Mouse (Mus musculus): Measurements from ENCODE around the gene Pik3c2g.

Pik3c2g gene

DNA sequence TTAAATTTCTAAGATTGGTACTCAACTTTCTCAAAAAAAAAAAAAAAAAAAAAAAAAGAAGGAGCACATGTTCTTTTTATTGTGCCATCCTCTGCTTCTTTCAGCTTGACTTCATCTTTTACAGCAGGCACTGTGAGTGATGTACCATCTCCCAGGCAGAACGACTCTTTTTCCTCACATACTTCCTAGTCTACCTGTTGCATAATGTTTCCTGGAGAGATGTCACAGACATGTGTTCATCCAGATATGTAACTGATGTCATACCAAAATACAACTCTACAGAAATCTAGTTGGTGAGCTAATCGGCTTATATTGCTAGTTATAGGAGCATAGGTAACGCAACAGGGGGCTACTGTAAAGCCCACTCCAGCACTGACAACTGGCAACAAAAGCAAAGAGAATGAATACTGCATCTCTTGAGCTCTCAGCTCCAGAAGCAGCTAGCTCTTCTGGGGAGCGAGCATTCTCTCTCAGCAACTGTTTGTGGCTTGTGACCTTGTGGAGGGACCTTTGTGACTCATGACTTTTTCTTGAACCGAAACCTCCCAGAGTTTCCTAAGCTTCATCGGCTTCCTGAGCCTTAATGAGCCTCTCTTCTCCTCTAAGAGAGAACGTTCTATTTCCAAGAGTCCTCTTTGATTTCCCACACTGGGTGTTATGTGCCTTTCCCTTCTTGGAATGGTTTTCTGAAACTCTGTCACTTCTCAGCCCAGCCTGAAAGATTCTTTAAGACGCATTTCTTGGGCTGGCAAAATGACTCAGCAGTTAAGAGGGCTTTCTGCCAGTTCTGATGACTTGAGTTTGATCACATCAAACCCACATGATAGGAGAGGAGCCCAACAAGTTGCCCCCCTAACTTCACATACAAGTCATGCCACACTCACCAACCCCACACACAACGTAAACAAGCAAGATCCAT, 148.9 kb downstream of the Pik3c2g start:
- DNase-seq, result no peak

DNA sequence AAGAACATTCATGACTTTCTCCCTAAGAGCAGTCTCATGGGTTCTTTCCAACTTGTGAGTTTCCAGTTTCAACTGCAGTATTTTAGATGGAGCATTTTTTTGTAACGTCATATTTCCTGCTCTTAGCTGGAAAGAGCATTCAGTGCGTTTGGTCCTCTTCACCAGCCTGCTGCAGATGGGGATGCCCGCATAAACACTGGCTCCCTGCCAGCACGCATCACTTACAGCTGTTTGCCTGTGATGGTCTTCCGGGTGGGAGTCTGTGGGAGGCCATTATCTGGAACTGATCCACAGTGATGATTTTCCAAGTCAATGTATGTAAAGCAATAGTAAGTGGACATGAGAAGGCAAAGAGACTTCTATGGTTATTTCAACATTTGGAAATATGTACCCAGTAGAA, 151.3 kb downstream of the Pik3c2g start:
- no peak for DNase-seq

DNA sequence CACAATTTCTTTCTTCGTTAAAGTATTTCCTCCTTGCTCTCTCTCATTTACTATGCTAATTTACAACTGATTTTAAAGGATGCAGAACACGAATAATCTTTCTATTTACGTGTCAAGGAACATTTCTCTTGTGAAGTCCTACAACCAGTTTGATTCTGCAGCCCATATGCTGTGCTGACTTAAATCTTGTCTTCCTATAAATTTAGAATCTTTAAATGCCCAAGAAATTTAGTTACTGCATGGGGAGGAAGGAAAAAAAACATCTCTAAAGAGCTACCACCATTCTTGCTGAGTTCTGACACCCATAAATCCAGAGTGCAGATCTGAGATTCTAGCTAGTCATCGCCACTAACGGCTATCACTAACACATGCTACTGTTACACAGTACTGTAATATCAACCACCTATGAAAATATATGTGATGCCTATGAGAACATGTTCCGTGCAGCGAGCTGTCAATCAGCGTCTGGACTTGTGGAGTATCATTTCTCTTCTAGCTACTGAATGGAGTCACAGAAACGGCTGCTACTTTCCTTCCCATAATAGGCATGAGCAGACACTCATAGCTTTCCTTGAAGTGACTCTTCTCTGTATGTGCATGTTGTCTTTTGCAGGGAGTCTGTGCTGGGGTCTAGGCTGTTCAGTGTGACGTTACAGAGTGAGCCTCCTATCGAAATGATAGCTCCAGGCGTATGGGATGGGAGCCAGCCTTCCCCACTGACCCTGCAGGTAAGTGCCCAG, 155.8 kb downstream of the Pik3c2g start:
- no peak for DNase-seq

DNA sequence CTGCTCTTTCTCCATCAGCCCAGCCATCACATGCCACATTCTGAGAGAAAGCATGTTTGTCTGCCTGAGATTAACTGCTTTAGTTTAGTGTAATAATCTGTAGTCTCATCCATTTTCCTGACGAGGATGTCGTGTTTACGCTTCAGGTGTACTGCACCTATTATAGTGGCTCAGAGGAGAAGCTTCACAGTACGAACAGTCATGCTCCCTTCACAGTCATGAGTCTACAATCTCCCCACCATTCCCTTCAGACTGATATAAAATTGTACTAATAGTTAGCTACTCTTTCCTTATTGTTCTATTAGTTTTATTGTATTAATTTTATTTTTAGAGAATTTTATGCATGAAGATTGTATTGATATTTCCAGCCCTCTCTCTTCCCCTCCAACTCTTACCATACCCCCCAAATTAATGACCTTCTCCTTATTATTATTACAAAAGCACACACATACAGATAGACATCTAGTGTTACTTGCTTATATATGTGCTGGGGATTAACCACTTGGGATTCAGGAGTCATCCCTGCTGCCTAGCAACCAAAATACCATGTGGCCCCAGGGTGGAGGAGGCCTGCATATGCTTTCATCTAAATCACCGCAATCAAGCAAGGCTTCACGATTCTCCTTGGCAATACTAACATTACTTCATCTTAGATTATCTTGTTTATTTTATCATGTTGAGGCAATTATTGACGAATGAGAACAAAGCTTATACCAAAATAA, 159.9 kb downstream of the Pik3c2g start:
- DNase-seq, result no peak

DNA sequence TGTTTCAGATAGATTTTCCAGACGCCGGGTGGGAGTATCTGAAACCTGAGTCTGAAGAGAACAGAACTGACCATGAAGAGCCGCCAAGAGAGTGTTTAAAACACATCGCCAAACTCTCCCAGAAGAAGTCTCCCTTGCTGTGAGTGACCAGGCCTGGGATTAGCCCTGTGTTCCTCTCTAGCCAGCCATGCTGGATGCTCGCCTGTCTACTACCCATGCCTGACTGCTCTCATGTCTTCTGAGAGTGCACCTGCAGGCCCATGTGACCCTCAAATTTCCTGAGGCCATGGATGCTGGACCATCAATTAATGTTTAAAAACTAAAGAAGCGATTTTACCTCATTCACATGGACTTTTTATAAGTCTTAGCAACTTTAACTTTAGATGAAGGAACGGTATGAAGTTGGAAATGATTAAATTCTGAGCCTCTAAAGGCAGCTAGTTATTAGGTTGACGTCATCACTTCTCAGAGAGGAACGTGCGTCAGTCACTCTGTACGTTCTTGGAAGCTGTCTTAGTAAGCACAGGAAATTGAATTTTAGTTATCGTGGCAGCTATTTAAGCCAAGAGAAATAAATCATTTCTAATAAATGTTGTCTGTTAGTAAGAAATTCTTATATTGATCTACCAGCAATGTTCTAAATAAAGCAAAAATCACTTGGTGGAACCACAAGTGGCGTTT, 161.2 kb downstream of the Pik3c2g start:
- no peak for DNase-seq

DNA sequence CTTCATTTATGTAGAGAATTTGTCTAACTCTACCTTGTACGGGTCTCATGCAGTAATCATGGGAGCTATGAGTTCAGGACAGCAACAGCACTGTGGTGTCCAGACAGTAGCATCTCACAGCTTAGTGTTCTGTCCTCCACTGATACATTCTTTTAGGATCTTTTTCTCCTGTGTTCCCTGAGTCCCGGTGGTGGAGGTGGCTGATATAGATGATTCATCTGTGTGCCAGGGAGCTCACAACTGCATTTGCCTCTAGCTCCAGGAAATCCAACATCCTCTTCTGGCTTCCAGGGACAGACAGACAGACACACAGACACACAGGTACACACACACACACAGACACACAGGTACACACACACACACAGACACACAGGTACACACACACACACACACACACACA, 163.6 kb downstream of the Pik3c2g start:
- no peak for DNase-seq

DNA sequence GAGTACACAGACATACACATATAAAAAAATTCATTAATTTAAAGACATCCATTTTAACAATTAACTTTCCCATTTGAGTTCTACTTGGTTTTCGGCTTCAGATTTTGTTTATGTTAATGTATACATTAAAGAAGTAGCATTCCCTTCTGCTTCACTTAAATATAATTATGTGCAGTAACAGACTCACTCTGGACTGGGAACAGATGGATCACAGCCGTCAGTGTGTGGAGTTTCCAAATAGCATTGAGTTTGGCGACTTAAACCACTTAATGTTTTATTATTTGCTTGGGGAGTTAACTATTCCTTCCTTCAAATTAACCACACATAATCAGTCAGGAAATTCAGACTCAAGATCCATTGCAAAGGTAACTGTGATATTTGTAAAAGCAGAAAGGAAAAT, 164.0 kb downstream of the Pik3c2g start:
- DNase-seq, result no peak

DNA sequence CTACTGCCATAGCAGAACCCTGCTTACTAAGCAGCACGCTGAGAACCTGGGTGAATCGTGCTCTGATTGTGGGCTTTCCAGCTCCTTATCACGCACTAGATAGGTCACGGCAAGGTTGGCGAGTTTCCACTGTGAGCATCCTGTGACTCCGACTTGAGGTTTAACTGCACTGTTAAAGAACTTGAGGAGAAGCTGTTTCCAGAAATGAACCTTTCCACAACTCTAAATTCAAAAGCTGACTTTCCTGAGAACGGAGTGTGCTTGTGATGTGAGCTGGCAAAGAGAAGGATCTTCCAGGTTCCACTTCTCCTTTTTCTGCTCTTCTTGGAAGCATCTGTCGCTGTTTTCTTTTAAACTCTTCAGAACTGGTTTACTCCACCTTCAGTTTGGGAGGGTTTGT, 170.9 kb downstream of the Pik3c2g start:
- no peak for DNase-seq

DNA sequence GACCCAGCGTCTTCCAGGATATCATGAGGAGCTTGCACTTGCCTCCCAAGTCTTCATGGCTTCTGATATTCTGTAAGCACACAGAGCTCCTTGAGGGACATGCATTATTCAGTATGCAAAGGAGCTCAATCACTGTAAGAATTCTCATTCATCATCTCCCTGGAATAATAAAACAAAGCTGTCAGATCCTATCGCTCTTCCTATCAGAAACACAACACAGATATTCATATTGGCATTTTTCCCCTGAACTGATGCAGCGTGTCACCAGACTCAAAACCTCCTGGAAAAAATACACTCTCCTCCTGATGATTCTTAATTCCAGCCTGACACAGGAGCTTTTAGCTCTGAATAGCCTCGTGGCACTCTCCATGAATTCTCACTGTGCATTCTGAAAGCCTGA, 174.0 kb downstream of the Pik3c2g start:
- DNase-seq, result no peak

DNA sequence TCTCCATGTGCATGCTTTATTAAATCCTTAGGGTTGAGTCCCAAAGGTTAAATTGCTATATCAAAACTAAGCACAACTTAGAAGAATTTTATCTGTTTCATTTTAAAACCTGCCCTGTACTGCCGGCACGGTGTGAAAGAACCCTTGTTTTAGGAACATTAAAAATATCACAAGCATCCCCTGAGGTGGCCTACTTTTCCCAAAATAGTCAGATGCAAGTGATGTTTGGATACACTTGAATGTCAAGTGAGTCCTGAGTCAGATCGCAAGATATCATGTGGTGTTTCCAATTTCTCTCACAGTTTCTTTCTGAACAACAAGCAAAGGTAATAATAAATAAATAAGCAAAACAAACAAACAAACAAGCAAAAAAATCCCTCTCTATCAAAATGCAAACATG, 177.4 kb downstream of the Pik3c2g start:
- DNase-seq, result no peak

DNA sequence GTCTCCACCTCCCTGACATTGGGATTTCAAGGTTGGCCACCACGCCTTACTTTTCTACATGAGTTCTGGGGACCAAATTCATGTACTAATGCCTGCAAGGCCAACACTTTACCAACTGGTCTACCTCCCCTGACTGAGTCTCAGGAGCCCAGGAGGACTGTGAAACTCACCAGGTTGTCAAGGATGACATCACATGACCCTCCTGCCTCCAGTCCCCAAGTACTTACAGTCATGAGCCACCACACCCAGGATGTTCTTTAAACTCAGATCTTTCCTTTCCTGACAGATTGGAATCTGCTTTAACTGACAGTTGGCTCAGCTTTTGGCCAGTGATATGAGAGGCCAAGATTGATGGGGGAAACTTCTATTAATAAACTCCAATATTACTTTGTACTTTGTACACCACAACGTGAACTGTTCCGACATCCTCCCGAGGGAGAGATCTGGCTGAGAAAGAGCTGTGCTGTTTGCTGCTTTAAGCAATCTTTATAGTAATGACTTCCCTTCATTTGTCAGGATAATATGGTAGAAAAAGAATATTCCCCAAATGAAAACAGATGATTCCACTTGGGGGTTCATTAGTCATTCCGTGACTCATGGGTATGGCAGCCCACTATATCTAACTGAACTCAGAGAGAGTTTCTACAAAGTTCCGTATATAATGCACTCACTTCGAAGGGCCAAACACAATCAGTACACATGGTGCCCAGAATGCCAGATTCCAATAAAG, 182.9 kb downstream of the Pik3c2g start:
- no peak for DNase-seq

DNA sequence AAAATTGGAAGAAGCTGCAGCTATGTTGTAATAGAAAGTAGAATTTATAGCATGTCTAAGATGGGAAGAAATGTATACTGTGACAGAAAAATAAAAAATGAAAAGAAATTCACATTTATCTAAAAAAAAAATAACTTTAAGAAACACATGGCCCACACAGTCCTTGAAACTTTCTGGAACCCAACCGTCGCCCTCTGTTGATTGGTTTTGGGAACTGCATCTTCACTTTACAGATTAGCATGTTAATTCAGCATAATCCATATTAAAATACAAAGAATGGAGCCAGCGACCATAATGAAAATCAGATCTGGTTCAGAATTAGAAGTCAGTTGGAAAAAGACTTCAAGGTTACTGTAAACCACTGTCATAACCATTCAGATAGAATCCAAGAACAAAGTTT, 183.5 kb downstream of the Pik3c2g start:
- no peak for DNase-seq

DNA sequence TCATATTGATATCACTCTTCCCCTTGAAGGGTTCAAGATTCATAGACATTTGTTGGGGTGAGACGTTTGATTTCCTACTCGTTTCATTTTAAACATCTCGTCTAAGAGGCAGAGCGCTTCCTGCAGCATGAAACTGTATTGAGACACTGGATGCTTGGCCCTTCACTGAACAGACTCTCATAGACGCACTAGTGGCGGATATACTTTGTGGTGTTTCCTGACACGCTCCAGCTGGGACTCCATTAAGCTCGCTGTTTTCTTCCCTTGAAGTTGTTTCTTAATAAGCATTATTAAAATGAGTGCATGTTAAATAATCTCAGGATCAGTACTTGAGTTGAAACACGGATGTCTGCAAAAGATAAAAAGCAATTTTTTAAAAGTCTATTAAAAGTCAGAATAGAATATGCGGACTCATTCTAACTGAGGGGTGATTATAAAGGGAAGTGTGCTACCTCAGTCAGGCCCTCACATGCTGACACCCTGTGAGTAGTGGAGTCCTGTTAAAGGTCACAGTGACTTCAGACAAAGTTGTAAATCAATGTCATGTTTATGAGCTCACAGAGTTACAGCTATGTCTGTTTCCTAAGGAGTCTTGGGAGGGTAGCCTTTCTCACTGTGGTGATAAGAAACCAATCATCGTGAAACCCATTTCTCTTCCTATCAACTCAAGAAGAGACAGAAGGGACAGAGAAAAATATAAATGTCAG, 190.7 kb downstream of the Pik3c2g start:
- no peak for DNase-seq

DNA sequence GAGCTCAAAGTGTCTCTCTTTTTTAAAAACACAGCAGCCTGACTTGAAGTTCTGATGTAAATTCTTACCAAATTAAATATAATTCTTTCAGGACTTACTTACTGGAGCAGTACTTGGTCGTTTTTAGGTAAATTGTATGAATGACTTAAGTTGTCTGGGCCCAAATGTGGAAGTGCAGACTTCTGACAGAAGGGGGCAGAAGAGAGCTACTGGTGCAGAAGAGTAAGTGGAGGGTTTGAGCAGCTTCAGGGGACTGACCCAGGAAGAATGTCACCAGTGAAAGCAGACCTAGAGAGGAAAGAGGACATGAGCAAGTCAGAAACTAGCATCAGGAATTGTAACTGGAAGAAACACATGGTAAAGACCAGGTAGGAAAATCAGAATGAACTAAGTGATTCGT, 193.0 kb downstream of the Pik3c2g start:
- peak in 1 of 2 experiments; percentile 36 for DNase-seq

DNA sequence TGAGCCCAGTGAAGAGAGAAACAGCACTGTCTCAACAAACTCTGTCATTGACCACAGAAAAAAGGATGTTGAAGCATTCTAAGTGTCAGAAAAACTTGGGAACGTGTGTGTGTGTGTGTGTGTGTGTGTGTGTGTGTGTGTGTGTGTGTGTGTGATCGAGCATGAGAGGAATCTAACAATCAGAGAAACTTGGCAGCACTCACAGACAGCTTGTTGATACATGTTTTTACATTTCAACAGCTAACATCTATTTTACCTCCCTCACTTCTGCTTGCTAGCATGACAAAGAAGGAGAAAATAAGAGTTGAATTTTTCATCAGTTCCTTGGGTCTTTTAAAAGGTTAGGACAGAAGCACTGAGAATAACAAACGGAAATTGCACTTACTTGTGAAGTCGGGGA, 202.5 kb downstream of the Pik3c2g start:
- DNase-seq, result no peak

DNA sequence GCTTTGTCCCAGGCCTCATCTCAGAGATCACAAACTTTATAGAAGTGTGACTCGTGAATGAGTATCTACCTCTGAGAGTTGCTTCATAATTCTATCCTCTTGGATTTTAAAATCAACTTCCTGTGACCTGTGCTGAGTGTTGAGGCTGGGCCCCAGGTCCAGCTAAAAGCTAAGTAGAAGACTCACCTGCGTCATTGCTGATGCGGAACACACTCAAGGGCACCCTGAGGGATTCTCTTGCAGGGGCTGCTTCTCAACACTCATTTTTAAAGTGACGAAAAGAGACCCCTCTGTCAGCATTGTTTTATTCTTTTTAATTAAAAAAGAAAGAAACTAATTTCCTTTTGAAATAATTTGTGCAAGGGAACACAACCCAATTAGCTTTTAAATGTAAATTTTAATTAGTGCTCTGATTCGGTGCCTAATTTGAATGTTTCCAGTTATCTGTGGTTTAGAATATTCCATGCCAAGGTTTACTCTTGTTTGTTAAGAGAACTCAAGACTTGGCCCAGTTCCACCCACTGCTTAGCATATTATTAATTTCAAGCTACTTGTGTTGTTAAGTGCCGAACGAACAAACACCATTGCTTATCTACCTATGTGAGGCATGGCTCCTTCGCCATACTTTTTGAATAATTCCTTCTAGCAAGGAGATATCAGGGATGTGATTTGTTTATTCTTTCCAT, 212.7 kb downstream of the Pik3c2g start:
- no peak for DNase-seq

DNA sequence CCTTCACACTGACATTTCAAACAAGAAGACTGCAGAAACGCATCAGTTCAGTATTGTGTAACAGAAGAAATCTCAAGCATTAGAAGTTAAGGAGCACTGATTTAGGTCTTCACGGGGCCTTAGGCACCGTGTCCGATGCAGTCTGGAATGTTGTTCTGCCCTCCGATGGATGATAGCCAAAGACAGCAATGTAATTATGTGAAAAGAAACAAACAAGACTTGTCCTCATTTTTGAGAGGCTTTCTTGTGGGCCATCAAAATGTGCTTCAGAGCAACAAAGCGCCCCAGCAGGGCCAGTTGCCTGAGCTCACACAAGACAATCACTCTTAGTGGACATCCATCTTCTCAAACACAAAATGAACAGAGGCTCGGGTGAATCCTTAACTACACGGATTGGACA, 234.9 kb downstream of the Pik3c2g start:
- peak in 1 of 2 experiments; percentile 12 for DNase-seq

DNA sequence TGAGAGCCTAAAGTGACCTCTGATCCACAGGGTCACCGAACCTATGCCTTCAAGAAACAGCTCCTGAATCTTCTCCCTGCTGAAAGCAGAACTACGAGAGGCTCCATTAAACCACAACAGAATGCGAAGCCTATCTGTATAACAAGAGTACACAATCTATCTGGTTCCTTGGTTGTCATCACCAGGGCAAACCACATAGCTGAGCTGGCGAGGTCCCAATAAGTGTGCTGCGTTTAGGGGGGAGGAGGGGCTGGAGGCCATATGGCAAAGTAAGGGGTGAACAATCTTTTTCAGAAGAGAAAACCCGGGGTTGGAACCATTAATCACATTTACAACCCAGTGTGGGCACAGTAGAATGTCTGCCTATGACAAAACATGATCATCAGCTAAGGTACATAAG, 251.2 kb downstream of the Pik3c2g start:
- no peak for DNase-seq

DNA sequence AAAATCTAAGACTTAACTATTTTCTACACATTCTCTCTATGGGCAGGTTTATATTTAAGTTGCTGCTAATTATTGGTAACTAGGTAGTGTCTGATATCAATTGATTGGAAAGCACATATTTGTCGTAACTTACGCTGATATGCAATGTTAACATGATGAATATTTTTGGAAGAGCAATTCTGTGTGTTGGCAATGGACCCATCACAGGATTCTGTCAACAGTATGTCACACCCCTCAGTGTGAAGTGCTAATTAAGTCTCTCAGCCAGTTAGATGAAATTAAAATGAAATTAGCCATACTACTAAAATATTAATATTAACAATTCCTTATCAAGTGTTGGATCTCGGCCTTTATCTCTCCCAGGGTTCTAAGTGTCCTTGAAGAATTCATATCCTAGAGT, 251.7 kb downstream of the Pik3c2g start:
- DNase-seq, result no peak

DNA sequence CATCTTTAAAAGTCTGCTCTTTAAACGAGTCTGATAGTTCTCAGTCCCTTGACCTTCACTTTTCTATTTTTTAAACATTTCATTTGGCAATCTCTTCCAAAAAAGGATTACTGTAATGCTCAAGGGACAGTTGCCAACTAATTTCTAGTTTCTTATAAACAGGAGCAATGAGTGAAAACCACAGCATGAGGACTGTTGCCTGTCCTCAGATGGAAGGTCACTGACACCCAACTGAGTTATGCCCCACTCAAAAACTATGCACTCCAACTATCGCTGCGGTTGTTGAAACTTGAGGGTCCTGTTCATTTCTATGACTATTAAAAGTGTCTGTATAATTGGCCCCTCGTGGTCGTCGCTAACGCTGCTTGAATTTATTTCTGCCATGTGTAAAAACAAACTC, 252.9 kb downstream of the Pik3c2g start:
- DNase-seq, result no peak

DNA sequence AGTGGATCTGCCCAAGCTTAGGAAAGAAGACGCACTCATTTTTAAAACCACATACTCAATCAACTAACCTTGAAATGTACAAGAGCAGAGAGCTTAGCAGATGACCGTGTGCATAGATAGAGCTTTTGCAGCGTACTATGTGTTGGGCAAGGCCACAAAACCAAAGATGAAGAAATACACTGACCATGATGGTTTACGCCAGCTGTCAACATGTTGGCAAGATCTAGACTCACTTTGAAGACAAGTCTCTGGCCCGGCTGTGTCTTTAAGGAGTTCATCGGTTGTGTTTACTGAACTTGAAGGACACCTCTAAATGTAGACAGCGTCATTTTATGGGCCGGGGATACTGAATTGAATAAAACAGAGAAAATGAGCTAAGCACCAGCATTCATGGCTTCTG, 254.3 kb downstream of the Pik3c2g start:
- DNase-seq, result no peak

Data from kidney, postnatal 36 days (tissue).